Mouse (Mus musculus) ES-Bruce4 (cell line): ENCODE measurements at regions not wholly inside any gene's neighbourhood (a gene's known extent, or its start where the extent isn't known, plus 50 kb on each side); places are given as distances from the start of the nearest gene placed in this dataset.

Experiments
- H3K27ac ChIP-seq: 2 replicates; pipeline ENCODE4 v1.5.1; 2012; ENCODE audit warnings: low read length, inconsistent platforms; ENCODE audit not compliant: insufficient read depth
- H3K27me3 ChIP-seq: 2 replicates; pipeline ENCODE4 v1.6.1; 2012; ENCODE audit warnings: mild to moderate bottlenecking, low read length, inconsistent platforms; ENCODE audit not compliant: control insufficient read depth, poor library complexity, insufficient read depth, severe bottlenecking
- H3K36me3 ChIP-seq: 2 replicates; pipeline ENCODE4 v1.6.1; 2012; ENCODE audit warnings: inconsistent platforms, mild to moderate bottlenecking, low read length, moderate library complexity; ENCODE audit not compliant: control insufficient read depth, poor library complexity, insufficient read depth, severe bottlenecking
- H3K4me1 ChIP-seq: one replicate; pipeline ENCODE4 v1.8.1; 2011; ENCODE audit warnings: low read length; ENCODE audit not compliant: control insufficient read depth, insufficient read depth
- H3K4me3 ChIP-seq: 2 replicates; pipeline ENCODE4 v1.5.1; 2011; ENCODE audit warnings: low read depth, mild to moderate bottlenecking, low read length
- H3K9ac ChIP-seq: 2 replicates; pipeline ENCODE4 v1.6.1; 2012; ENCODE audit warnings: low read depth, mild to moderate bottlenecking, inconsistent platforms; ENCODE audit not compliant: poor library complexity, severe bottlenecking
- H3K9me3 ChIP-seq: replicated peaks from 2 replicates; pipeline ENCODE4 v1.6.1; 2012; ENCODE audit warnings: mild to moderate bottlenecking, low read length, inconsistent platforms; ENCODE audit not compliant: control insufficient read depth, poor library complexity, insufficient read depth, severe bottlenecking
- CTCF ChIP-seq: IDR thresholded peaks from one replicate; pipeline ENCODE4 v1.8.1; 2011; ENCODE audit warnings: low read depth, low read length
- EP300 ChIP-seq: IDR thresholded peaks from 2 replicates; pipeline ENCODE4 v1.6.1; 2011; ENCODE audit warnings: low read depth, low read length; ENCODE audit not compliant: insufficient read depth
- POLR2A ChIP-seq: IDR thresholded peaks from one replicate; pipeline ENCODE4 v1.8.1; 2011; ENCODE audit warnings: low read length; ENCODE audit not compliant: insufficient read depth

DNA sequence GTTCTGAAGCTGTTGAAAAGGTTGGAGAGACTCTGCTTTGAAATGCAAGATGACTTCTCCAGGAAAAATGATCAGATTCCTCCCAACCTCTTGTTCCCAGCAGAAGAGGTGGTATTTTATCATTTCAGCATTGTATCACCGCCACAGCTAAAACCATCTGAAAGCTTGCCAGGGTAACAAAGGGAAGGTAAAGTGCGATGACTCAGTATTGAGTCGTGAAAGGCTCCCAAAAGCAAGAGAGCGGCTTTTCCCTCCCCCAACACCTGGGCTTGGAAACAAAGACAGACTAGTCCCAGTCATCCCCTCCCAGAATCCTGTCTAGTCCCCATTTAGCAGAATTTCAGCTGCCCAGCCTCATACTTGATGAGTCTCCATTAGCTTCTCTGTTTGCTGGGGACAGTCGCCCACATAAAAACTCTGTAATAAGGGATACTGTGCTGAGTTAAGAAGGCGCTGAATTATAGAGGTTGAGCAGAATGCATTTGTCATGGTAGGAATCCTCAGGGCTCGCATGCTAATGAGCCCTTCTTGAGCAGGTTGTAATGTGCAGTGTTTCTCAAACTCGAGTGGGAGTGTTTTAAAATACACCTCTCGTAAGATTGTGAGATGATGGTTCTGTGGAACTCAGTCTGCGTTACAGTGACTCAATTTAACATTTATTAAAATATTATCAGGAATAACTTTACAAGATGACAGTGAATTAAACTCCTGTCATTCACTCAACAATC is 125.8 kb upstream of the Stx16 start:
- H3K4me3 ChIP-seq = no peak overlapping the region
- no peak for TF ChIP-seq POLR2A
- no peak for TF ChIP-seq CTCF
- no peak for TF ChIP-seq EP300
- no peaks in the 10 kb centered on the region for H3K27me3 ChIP-seq
- H3K4me1 ChIP-seq = peaks cover 1% of the 10 kb centered on the region
- H3K36me3 ChIP-seq = no peaks in the 10 kb centered on the region
- no peaks in the 10 kb centered on the region for H3K9me3 ChIP-seq
- H3K27ac ChIP-seq = no peak overlapping the region
- H3K9ac ChIP-seq = no peak overlapping the region

DNA sequence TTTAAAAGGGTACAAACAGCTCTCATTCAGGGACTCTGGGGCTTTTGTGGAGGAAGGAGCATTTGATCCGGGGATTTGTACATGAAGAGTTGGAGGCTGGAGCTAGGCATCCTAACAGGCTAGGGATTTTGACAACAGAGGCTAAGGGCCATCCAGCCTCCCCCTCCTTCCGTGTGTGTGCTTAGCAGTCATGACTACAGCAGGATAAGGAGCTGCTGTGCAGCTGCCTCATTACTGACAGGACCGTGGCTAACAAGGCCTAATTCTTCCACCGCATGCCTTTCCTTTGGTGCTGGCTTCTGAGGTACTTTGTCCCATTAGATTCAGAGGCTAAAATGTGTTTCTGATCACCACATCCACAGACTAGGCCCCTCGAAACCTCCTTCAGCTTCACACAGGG is 110.0 kb upstream of the Stx16 start:
- H3K27ac ChIP-seq = no peak overlapping the region
- no peaks in the 10 kb centered on the region for H3K36me3 ChIP-seq
- no peak for TF ChIP-seq CTCF
- no peak for TF ChIP-seq EP300
- TF ChIP-seq POLR2A = no peak
- H3K9me3 ChIP-seq = no peaks in the 10 kb centered on the region
- H3K9ac ChIP-seq = no peak overlapping the region
- no peak overlapping the region for H3K4me3 ChIP-seq
- H3K27me3 ChIP-seq = no peaks in the 10 kb centered on the region
- no peaks in the 10 kb centered on the region for H3K4me1 ChIP-seq

DNA sequence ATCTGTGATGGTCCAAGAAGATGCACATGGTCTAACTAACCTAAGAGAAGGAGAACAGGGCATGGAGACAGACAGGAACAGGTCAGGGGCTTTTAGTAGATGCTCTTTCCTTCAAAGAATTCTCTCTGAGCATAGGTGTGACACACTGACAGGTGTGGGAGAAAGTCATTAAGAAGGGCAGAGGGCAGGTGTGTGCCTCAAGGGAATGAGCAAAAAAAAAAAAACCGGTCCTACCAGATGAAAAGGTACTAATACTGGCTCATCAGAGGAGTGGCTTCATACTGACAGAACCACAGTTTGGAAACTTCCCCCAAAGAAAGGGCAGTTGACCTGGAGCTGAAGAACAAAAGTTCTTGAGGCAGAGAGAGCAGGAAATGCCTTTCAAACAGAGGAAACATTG is 105.3 kb upstream of the Stx16 start:
- no peaks in the 10 kb centered on the region for H3K4me1 ChIP-seq
- H3K36me3 ChIP-seq = no peaks in the 10 kb centered on the region
- H3K27me3 ChIP-seq = no peaks in the 10 kb centered on the region
- H3K9me3 ChIP-seq = no peaks in the 10 kb centered on the region
- TF ChIP-seq POLR2A = no peak
- no peak for TF ChIP-seq CTCF
- TF ChIP-seq EP300 = no peak
- no peak overlapping the region for H3K27ac ChIP-seq
- no peak overlapping the region for H3K4me3 ChIP-seq
- H3K9ac ChIP-seq = no peak overlapping the region

DNA sequence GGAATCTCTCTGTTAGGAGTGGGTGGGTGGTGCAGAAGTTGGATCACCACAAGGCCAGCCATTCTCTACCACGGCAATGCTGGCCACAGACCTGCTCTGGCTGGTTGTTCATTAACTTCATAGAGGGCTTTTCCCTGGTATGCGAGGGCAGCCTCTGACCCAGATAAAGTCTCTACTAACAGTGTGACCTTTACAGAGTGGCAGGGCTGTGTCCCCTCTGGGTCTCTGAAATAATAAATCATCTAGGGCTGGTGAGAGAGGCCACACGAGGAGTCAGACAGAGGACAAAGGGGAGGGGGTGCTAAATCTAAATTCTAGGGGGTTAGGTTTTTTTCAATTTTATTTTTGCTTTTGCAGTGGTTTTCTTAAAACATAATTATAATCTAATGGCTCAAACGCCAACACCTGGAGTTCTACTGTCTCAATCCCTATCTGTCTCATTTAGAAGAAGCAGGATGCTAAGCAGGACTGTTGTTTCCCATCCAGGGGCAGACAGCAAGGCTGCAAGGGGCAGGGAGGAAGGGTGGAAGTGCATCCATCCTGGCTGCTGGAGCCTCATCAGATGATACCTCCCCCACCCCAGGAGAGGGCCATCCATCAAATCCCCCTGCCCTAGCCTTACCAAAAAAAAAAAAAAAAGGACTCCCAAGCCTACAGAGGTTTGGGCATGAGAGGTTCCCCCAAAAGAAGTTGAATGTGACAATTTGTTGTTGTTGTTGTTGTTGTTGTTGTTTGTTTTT is 99.6 kb upstream of the Stx16 start:
- Histone ChIP-seq H3K4me1 (no peaks in the 10 kb centered on the region), H3K27me3 (no peaks in the 10 kb centered on the region), H3K27ac (no peak overlapping the region), H3K4me3 (no peak overlapping the region), H3K36me3 (no peaks in the 10 kb centered on the region), H3K9ac (no peak overlapping the region), H3K9me3 (no peaks in the 10 kb centered on the region; the same call in 1 of the 2 replicates)
- TF ChIP-seq EP300 (no peak), CTCF (no peak), POLR2A (no peak)

DNA sequence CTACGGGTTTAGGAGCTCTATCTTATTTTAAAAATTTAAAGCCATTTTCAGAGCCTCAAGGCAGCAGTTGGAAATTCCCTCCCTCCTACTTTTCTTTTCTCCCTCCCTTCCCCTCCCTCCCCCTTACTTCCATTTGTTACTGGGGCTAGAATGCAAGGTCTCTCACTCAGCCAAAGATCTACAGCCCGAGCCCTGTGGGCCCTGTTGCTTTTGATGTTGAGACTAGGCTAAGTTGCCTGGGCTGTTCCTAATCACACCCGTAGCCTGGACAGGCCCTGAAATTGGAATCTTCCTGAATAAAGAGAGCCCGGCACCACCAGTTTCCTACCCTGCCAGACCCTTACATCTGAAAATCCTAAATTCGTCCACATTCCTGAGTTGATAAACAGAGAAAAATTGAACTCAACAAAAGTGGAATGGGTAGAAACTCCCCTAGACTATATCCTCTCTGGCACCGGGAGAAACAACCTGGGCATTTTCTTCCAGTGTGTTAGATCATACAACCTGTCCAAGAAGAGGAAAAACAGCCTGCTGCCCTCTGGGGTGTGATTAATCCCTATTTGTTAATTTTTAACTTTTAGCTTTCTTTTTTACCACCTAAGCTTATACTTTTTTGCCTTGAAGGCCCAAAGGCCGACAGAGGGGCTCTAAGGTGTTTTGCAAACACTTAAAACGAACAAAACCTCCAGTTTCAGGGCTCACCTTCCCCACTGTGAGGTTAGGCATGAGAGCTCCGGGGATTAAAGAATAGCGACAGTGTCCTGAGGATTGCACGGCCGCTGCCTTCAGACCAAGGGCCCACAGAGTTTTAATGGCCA is 98.7 kb upstream of the Stx16 start:
- H3K27me3 ChIP-seq = no peaks in the 10 kb centered on the region
- H3K36me3 ChIP-seq = no peaks in the 10 kb centered on the region
- no peak overlapping the region for H3K27ac ChIP-seq
- H3K4me1 ChIP-seq = no peaks in the 10 kb centered on the region
- no peaks in the 10 kb centered on the region; the same call in 1 of the 2 replicates for H3K9me3 ChIP-seq
- no peak overlapping the region for H3K4me3 ChIP-seq
- H3K9ac ChIP-seq = no peak overlapping the region
- TF ChIP-seq EP300 (no peak), POLR2A (no peak), CTCF (no peak)
